Mouse (Mus musculus): ENCODE results near the gene Prpf19. TPM values are rescaled to one million over a fixed set of nuclear protein-coding genes. Genes with fewer than 3 reads are reported as not detected.

The Prpf19 gene
- total RNA-seq, 2 experiments from 2014 or later, result 253 to 266 TPM

GRCm38 (mm10) chr19:10892201-10892600 is 2.8 kb upstream of the Prpf19 start:
- no peak for DNase-seq (ENCODE audit: low spot score in 2 of 2)

GRCm38 (mm10) chr19:10895708-10896107 is 677 bp downstream of the Prpf19 start:
- no peak for DNase-seq (ENCODE audit: low spot score in 2 of 2)

GRCm38 (mm10) chr19:10896849-10897248 is 1.8 kb downstream of the Prpf19 start:
- DNase-seq (ENCODE audit: low spot score in 2 of 2), result no peak

- DNase-seq (ENCODE audit: low spot score in 2 of 2), result no peak
Measured at GRCm38 (mm10) chr19:10897491-10897890, 2.5 kb downstream of the Prpf19 start.

- DNase-seq (ENCODE audit: low spot score in 2 of 2), result no peak
Measured at GRCm38 (mm10) chr19:10900315-10900714, 5.3 kb downstream of the Prpf19 start.

- no peak for DNase-seq (ENCODE audit: low spot score in 2 of 2)
Measured at GRCm38 (mm10) chr19:10901046-10901445, 6.0 kb downstream of the Prpf19 start.

GRCm38 (mm10) chr19:10904512-10904911 is 9.5 kb downstream of the Prpf19 start:
- DNase-seq (ENCODE audit: low spot score in 2 of 2), result no peak

- peak in 1 of 2 experiments; percentile 53 for DNase-seq (ENCODE audit: low spot score in 2 of 2)
Measured at GRCm38 (mm10) chr19:10904927-10905727, 10.1 kb downstream of the Prpf19 start.

- no peak for DNase-seq (ENCODE audit: low spot score in 2 of 2)
Measured at GRCm38 (mm10) chr19:10905728-10906000, 10.6 kb downstream of the Prpf19 start.

- no peak for DNase-seq (ENCODE audit: low spot score in 2 of 2)
Measured at GRCm38 (mm10) chr19:10907891-10908290, 12.9 kb downstream of the Prpf19 start.

GRCm38 (mm10) chr19:10909087-10909721 is 14.2 kb downstream of the Prpf19 start:
- no peak for DNase-seq (ENCODE audit: low spot score in 2 of 2)

GRCm38 (mm10) chr19:10914291-10914690 is 19.3 kb downstream of the Prpf19 start:
- DNase-seq (ENCODE audit: low spot score in 2 of 2), result no peak

GRCm38 (mm10) chr19:10914870-10915269 is 19.8 kb downstream of the Prpf19 start:
- DNase-seq (ENCODE audit: low spot score in 2 of 2), result no peak

- no peak for DNase-seq (ENCODE audit: low spot score in 2 of 2)
Measured at GRCm38 (mm10) chr19:10916506-10916905, 21.5 kb downstream of the Prpf19 start.

GRCm38 (mm10) chr19:10918321-10918991 is 23.4 kb downstream of the Prpf19 start:
- no peak for DNase-seq (ENCODE audit: low spot score in 2 of 2)

GRCm38 (mm10) chr19:10920532-10920931 is 25.5 kb downstream of the Prpf19 start, which contains the start of gene Zp1:
TSS of gene Zp1 (minus strand) at chr19:10920632.
- DNase-seq (ENCODE audit: low spot score in 2 of 2), result no peak

- DNase-seq (ENCODE audit: low spot score in 2 of 2), result no peak
Measured at GRCm38 (mm10) chr19:10921058-10921457, 26.0 kb downstream of the Prpf19 start.

GRCm38 (mm10) chr19:10924220-10924619 is 29.2 kb downstream of the Prpf19 start:
- DNase-seq (ENCODE audit: low spot score in 2 of 2), result no peak

GRCm38 (mm10) chr19:10926123-10926621 is 31.1 kb downstream of the Prpf19 start:
- no peak for DNase-seq (ENCODE audit: low spot score in 2 of 2)

GRCm38 (mm10) chr19:10926666-10927065 is 31.6 kb downstream of the Prpf19 start:
- no peak for DNase-seq (ENCODE audit: low spot score in 2 of 2)

GRCm38 (mm10) chr19:10930641-10931040 is 35.6 kb downstream of the Prpf19 start:
- DNase-seq (ENCODE audit: low spot score in 2 of 2), result no peak

GRCm38 (mm10) chr19:10935029-10935428 is 40.0 kb downstream of the Prpf19 start:
- no peak for DNase-seq (ENCODE audit: low spot score in 2 of 2)

All from adrenal gland, postnatal 4 days (tissue).